Mouse (Mus musculus): ENCODE measurements around the gene Serpinb9b. TPM values are rescaled to one million over a fixed set of nuclear protein-coding genes. Genes with fewer than 3 reads are reported as not detected.
A peak's percentile ranks its signal among the peaks of the same experiment; 100 is the strongest.

Gene Serpinb9b
- total RNA-seq, 2 experiments from 2014 or later: not detected

GRCm38 (mm10) chr13:33089566-33089965 is 62.4 kb downstream of the Serpinb9b start:
- no peak for TF ChIP-seq CTCF (conservative IDR thresholded peaks at IDR 0.05)
- no peak overlapping the region for H3K4me3 ChIP-seq
- no peak for DNase-seq (ENCODE audit: low spot score in 2 of 2)
- no peak overlapping the region for H3K27ac ChIP-seq

- Histone ChIP-seq H3K4me3 (no peak overlapping the region), H3K27ac (no peak overlapping the region)
- no peak for TF ChIP-seq CTCF (conservative IDR thresholded peaks at IDR 0.05)
- DNase-seq (ENCODE audit: low spot score in 2 of 2): peak in 1 of 2 experiments; percentile 57
Measured at GRCm38 (mm10) chr13:33090546-33090945, 63.3 kb downstream of the Serpinb9b start.

DNA sequence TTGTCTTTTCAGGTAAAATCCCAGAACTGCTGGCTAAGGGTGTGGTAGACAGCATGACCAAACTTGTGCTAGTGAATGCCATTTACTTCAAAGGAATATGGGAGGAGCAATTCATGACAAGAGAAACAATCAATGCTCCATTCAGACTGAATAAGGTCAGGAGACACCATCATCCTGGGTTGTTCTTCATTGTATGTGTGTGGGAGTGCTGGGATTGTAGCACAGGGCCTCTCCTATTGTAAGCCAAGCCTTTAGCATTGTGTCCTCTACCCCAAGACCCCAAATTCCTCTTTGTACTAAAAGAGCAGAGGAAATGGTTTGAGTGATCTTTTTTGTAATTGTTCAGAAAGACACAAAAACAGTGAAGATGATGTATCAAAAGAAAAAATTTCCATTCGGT is 64.1 kb downstream of the Serpinb9b start:
- DNase-seq (ENCODE audit: low spot score in 2 of 2): no peak
- H3K4me3 ChIP-seq: no peak overlapping the region
- no peak for TF ChIP-seq CTCF (conservative IDR thresholded peaks at IDR 0.05)
- no peak overlapping the region for H3K27ac ChIP-seq

Other genes starting within 250 kb of the Serpinb9b start
- gene Mylk4, start 243.5 kb upstream of the Serpinb9b start, total RNA-seq (2021): under 1 TPM; 0.20 to 0.25 TPM
- gene Wrnip1, start 225.4 kb upstream of the Serpinb9b start, total RNA-seq (2021): 10 to 100 TPM; 62.1 to 63.7 TPM
- gene D930007J09Rik, start 224.6 kb upstream of the Serpinb9b start, total RNA-seq (2021): not detected
- gene Serpinb1a, start 176.2 kb upstream of the Serpinb9b start, total RNA-seq (2021): 1 to 10 TPM; 5.3 to 6.6 TPM
- gene Serpinb1c, start 129.2 kb upstream of the Serpinb9b start, total RNA-seq (2021): not detected
- 1 to 10 TPM in 1 of 2 experiments, under 1 TPM in 1; 0.97 to 1.0 TPM for gene Serpinb6b, start 62.2 kb upstream of the Serpinb9b start, total RNA-seq (2021)
- 1 to 10 TPM; 5.4 TPM for gene Serpinb9, start 24.2 kb upstream of the Serpinb9b start, total RNA-seq (2021)
- under 1 TPM; 0.42 to 0.44 TPM for gene Serpinb1b, start 51.2 kb downstream of the Serpinb9b start, total RNA-seq (2021)
- gene Serpinb9c, start 132.3 kb downstream of the Serpinb9b start, total RNA-seq (2021): not detected
- gene Serpinb9d, start 165.5 kb downstream of the Serpinb9b start, total RNA-seq (2021): not detected
- gene Serpinb9e, start 222.2 kb downstream of the Serpinb9b start, total RNA-seq (2021): not detected